Comparison of ENCODE assay signal across 8 mouse cellular contexts in the genomic region with DNA sequence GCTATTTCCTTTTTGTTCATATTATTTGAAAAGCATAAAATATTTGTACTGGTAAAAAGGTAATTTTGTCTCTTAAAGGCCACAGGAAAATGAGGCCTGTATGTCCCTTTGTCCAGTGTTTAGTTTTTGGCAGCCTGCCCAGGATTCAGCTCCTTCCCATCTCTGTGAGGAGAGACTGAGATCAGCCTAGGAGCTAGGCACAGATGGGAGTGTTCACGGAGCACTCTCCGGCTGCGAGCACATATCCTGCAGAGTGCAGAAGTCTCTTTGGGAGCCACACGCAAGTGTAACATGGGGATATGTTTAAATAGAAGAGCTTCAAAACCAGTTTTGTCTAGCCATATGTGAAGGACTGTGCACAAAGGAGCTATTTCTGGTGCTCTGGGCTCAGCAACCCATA.
A peak's percentile ranks its signal among the peaks of the same experiment; 100 is the strongest.
DNase-seq lines count a peak whose midpoint lies in the region; ATAC-seq lines count a peak whose summit lies in the region.

No protein-coding gene starts in this region.

- peaks cover 2% of the 10 kb centered on the region; the same call in 1 of the 2 replicates for H3K27me3 ChIP-seq in heart, embryonic 11.5 days (ENCODE audit: control insufficient read depth, insufficient read depth, low read length)
- H3K27me3 ChIP-seq in neural tube, embryonic 13.5 days: no peaks in the 10 kb centered on the region

- H3K27ac ChIP-seq in heart, embryonic 11.5 days (ENCODE audit: low read depth, low read length): no peak overlapping the region
- peak overlapping the region; percentile 93 for H3K27ac ChIP-seq in neural tube, embryonic 13.5 days (replicated peaks)

- no peak for ATAC-seq in heart, embryonic 11.5 days (replicated peaks; ENCODE audit: insufficient number of reproducible peaks, low FRiP score, low TSS enrichment)
- 0 out of 2 replicates have a peak, but pooled peaks have one; percentile 18 for ATAC-seq in neural tube, embryonic 13.5 days (ENCODE audit: low read depth)

- 37% methylated on average over 4 of the region's 4 CpGs for WGBS in heart, embryonic 11.5 days (ENCODE audit: insufficient replicate concordance)
- whole genome bisulfite sequencing in neural tube, embryonic 13.5 days: 19% methylated on average over 4 of the region's 4 CpGs

- no peaks in the 10 kb centered on the region for H3K36me3 ChIP-seq in heart, embryonic 11.5 days (ENCODE audit: control insufficient read depth, insufficient read depth, low read length)
- no peaks in the 10 kb centered on the region for H3K36me3 ChIP-seq in neural tube, embryonic 13.5 days

- H3K4me1 ChIP-seq in heart, embryonic 11.5 days (ENCODE audit: control insufficient read depth, insufficient read depth, low read length): peaks cover 25% of the 10 kb centered on the region
- peaks cover 56% of the 10 kb centered on the region for H3K4me1 ChIP-seq in neural tube, embryonic 13.5 days (replicated peaks)

- no peak overlapping the region for H3K4me3 ChIP-seq in heart, embryonic 11.5 days (ENCODE audit: low read depth, low read length)
- H3K4me3 ChIP-seq in neural tube, embryonic 13.5 days: no peak overlapping the region

- peak; percentile 95 for DNase-seq in heart, adult 11 months
- DNase-seq in cerebellum, postnatal 14 days: peak; percentile 69 to 72
- DNase-seq in heart, adult 8-10 months (ENCODE audit: low spot score): peak; percentile 62
- peak; percentile 48 to 56 for DNase-seq in left cerebral cortex, adult 18-20 months (ENCODE audit: low spot score in 2 of 2)
- DNase-seq in urinary bladder, adult 18-20 months (ENCODE audit: low spot score in 2 of 2): no peak
- DNase-seq in spleen, postnatal 36 days (ENCODE audit: low spot score in 2 of 2): no peak

- no peak overlapping the region for H3K4me2 ChIP-seq in heart, embryonic 11.5 days
- H3K4me2 ChIP-seq in neural tube, embryonic 13.5 days: no peak overlapping the region

- no peak overlapping the region for H3K9ac ChIP-seq in heart, embryonic 11.5 days (ENCODE audit: low read depth, low read length)
- peak overlapping the region; percentile 13; the same call in 1 of the 2 replicates for H3K9ac ChIP-seq in neural tube, embryonic 13.5 days

- no peaks in the 10 kb centered on the region for H3K9me3 ChIP-seq in heart, embryonic 11.5 days (replicated peaks; ENCODE audit: control insufficient read depth, low read length)
- no peaks in the 10 kb centered on the region for H3K9me3 ChIP-seq in neural tube, embryonic 13.5 days

Comparison
In these comparisons a context has a peak if more than half of its experiments do, and no peak if none do; other contexts are left out.
1. DNase-seq: peak in heart, adult 11 months (single experiment), cerebellum, postnatal 14 days (2 of 2), heart, adult 8-10 months (single experiment) and left cerebral cortex, adult 18-20 months (2 of 2); none in urinary bladder, adult 18-20 months (0 of 2) and spleen, postnatal 36 days (0 of 2).